Mouse (Mus musculus): Measurements from ENCODE around the gene Cd36. TPM values are rescaled to one million over a fixed set of nuclear protein-coding genes. Genes with fewer than 3 reads are reported as not detected.

The Cd36 gene
- polyA plus RNA-seq, 1 experiment from 2014 or later, result 0.75 TPM

DNA sequence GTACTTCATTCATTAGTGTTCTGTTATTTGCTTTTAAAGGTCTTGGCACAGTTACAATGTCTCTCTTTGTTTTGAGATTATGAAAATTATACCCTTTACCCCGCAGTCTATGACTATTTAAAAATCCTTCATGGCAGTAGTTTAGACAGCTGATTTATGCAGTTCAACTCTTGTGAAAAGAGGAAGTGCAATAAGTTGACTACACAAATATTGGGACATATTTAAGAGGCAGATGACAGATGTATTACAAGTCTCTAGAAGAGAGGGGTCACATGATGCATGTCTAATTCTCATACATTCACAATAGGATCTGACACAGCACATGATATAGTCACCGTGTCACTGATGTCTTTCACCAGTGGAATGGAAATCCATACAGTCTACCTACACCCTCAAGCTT, 49.1 kb downstream of the Cd36 start:
- no peak overlapping the region for H3K27ac ChIP-seq (replicated peaks; ENCODE audit: low read depth, low read length)
- no peak for ATAC-seq (ENCODE audit: insufficient number of reproducible peaks, low FRiP score, low TSS enrichment, low read depth)
- H3K27me3 ChIP-seq (ENCODE audit: control insufficient read depth, insufficient read depth, low read length), result no peaks in the 10 kb centered on the region
- H3K4me3 ChIP-seq (ENCODE audit: low read depth, low read length), result no peak overlapping the region
- 85% methylated on average over 2 of the region's 2 CpGs for WGBS
- H3K9ac ChIP-seq (ENCODE audit: low read length), result no peak overlapping the region
- DNase-seq (ENCODE audit: low spot score), result no peak
- H3K4me1 ChIP-seq (ENCODE audit: control insufficient read depth, insufficient read depth, low read length), result no peaks in the 10 kb centered on the region
- H3K9me3 ChIP-seq (ENCODE audit: control insufficient read depth, low read length), result no peaks in the 10 kb centered on the region
- H3K4me2 ChIP-seq (ENCODE audit: low read depth, severe bottlenecking), result no peak overlapping the region
- H3K36me3 ChIP-seq (ENCODE audit: control insufficient read depth, insufficient read depth, low read length), result no peaks in the 10 kb centered on the region

DNA sequence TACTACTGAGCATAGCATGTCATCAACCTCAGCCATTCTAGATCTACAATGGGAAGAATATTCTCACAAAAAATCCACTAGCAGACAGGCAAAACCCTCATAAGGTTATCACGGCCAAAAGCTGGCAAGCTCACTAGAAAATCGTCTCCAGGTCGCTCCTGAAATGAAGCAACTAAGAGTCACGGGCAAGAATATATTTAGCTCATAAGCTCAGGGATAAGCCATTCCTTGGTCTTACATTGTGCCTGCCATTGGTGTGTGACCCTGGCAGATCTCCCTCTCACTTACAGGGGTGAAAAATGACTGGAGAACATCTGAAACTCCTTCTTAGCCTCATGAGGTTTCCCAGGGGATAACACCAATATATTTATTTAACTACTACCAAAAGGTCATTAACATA, 52.2 kb downstream of the Cd36 start:
- Histone ChIP-seq H3K4me3 (ENCODE audit: low read depth, low read length) (no peak overlapping the region), H3K27me3 (ENCODE audit: control insufficient read depth, insufficient read depth, low read length) (no peaks in the 10 kb centered on the region), H3K9me3 (ENCODE audit: control insufficient read depth, low read length) (no peaks in the 10 kb centered on the region), H3K36me3 (ENCODE audit: control insufficient read depth, insufficient read depth, low read length) (no peaks in the 10 kb centered on the region), H3K27ac (replicated peaks; ENCODE audit: low read depth, low read length) (no peak overlapping the region), H3K4me2 (ENCODE audit: low read depth, severe bottlenecking) (no peak overlapping the region), H3K9ac (ENCODE audit: low read length) (no peak overlapping the region), H3K4me1 (ENCODE audit: control insufficient read depth, insufficient read depth, low read length) (no peaks in the 10 kb centered on the region)
- ATAC-seq (ENCODE audit: insufficient number of reproducible peaks, low FRiP score, low TSS enrichment, low read depth), result no peak
- 89% methylated on average over 4 of the region's 4 CpGs for WGBS
- no peak for DNase-seq (ENCODE audit: low spot score)

DNA sequence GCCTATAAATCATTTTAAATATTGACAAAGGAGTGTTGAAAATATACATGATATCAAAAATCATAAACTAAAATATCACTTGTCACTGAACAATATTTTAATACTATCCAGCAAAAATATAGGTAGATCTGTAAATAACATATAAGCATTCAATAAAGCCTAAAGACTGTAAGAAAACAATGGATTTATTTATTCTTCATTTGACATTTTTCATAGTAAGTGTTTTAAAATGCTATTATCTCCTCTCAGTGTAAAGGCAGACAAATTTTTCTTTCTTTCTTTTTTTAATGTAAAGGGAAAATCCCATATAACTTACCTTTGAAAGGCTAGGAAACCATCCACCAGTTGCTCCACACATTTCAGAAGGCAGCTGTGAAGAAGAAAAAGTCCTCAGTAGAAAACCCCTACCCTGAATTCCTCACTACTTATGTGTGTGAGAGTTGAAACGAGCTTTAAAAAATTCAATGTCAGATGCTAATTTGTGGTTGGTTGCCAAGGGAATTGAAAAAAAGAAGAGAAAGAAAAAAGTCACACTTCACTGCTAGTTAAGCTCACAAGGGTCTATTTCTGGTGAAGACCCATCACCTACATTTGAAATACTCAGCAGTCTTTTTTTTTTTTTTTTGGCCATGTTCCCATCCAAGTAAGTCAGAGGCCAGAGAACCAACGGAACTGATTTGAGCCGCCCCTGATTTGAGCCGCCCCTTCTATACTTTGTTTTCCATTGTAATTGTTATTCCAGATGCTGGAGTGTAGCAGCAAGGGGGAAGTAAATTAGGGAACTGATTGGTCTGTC, 53.1 kb downstream of the Cd36 start:
- no peaks in the 10 kb centered on the region for H3K9me3 ChIP-seq (ENCODE audit: control insufficient read depth, low read length)
- H3K4me2 ChIP-seq (ENCODE audit: low read depth, severe bottlenecking), result no peak overlapping the region
- no peaks in the 10 kb centered on the region for H3K4me1 ChIP-seq (ENCODE audit: control insufficient read depth, insufficient read depth, low read length)
- H3K36me3 ChIP-seq (ENCODE audit: control insufficient read depth, insufficient read depth, low read length), result no peaks in the 10 kb centered on the region
- no peak overlapping the region for H3K27ac ChIP-seq (replicated peaks; ENCODE audit: low read depth, low read length)
- H3K27me3 ChIP-seq (ENCODE audit: control insufficient read depth, insufficient read depth, low read length), result no peaks in the 10 kb centered on the region
- DNase-seq (ENCODE audit: low spot score), result no peak
- no peak overlapping the region for H3K4me3 ChIP-seq (ENCODE audit: low read depth, low read length)
- ATAC-seq (ENCODE audit: insufficient number of reproducible peaks, low FRiP score, low TSS enrichment, low read depth), result no peak
- WGBS, result 40% methylated on average over 4 of the region's 4 CpGs
- H3K9ac ChIP-seq (ENCODE audit: low read length), result no peak overlapping the region

DNA sequence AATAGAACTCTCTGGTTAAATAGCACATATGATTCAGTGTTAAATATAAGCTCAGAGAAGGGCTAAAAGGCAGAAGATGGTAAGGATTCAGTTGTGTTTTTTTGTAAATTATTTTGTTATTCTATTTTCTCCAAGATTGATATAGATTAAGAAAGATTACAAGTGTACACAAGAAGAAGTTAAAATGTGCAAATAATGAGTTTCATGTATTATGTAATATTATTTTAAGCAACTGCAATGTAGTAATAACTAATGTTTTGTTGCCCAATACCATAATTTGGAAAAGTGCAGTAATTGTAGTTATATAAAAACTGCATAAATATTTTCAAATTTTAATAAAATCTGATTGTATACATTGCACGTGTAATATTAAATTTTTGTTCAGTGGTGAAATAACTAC, 54.8 kb downstream of the Cd36 start:
- DNase-seq (ENCODE audit: low spot score), result no peak
- H3K27me3 ChIP-seq (ENCODE audit: control insufficient read depth, insufficient read depth, low read length), result no peaks in the 10 kb centered on the region
- no peak overlapping the region for H3K4me3 ChIP-seq (ENCODE audit: low read depth, low read length)
- H3K4me1 ChIP-seq (ENCODE audit: control insufficient read depth, insufficient read depth, low read length), result no peaks in the 10 kb centered on the region
- H3K9me3 ChIP-seq (ENCODE audit: control insufficient read depth, low read length), result no peaks in the 10 kb centered on the region
- no peak overlapping the region for H3K27ac ChIP-seq (replicated peaks; ENCODE audit: low read depth, low read length)
- no peak for ATAC-seq (ENCODE audit: insufficient number of reproducible peaks, low FRiP score, low TSS enrichment, low read depth)
- H3K9ac ChIP-seq (ENCODE audit: low read length), result no peak overlapping the region
- no peak overlapping the region for H3K4me2 ChIP-seq (ENCODE audit: low read depth, severe bottlenecking)
- no peaks in the 10 kb centered on the region for H3K36me3 ChIP-seq (ENCODE audit: control insufficient read depth, insufficient read depth, low read length)
- 92% methylated on average over 1 of the region's 1 CpGs for WGBS

DNA sequence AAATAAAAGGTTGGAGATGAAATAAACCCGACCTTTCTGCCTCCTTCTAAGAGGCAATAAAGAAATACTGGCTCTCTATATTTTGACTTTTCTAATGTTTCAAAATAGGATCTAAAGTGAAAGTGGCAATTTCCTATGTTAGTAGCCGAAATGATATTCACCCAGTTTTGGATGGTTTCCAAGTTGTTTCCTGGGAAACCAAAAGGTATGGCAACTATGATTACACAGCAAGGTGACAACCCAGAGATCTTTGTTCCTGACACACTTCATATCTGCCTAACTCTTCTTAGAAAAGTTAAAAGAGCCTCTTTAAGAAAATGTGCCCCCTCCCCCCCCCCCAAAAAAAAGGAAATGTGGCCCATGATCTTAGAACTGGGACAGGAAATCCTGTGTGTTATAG, 58.1 kb downstream of the Cd36 start:
- Histone ChIP-seq H3K9me3 (ENCODE audit: control insufficient read depth, low read length) (no peaks in the 10 kb centered on the region), H3K4me3 (ENCODE audit: low read depth, low read length) (no peak overlapping the region), H3K9ac (ENCODE audit: low read length) (no peak overlapping the region), H3K27ac (replicated peaks; ENCODE audit: low read depth, low read length) (no peak overlapping the region), H3K27me3 (ENCODE audit: control insufficient read depth, insufficient read depth, low read length) (no peaks in the 10 kb centered on the region), H3K4me1 (ENCODE audit: control insufficient read depth, insufficient read depth, low read length) (no peaks in the 10 kb centered on the region), H3K4me2 (ENCODE audit: low read depth, severe bottlenecking) (no peak overlapping the region), H3K36me3 (ENCODE audit: control insufficient read depth, insufficient read depth, low read length) (no peaks in the 10 kb centered on the region)
- ATAC-seq (ENCODE audit: insufficient number of reproducible peaks, low FRiP score, low TSS enrichment, low read depth), result no peak
- 79% methylated on average over 2 of the region's 2 CpGs for WGBS
- DNase-seq (ENCODE audit: low spot score), result no peak

DNA sequence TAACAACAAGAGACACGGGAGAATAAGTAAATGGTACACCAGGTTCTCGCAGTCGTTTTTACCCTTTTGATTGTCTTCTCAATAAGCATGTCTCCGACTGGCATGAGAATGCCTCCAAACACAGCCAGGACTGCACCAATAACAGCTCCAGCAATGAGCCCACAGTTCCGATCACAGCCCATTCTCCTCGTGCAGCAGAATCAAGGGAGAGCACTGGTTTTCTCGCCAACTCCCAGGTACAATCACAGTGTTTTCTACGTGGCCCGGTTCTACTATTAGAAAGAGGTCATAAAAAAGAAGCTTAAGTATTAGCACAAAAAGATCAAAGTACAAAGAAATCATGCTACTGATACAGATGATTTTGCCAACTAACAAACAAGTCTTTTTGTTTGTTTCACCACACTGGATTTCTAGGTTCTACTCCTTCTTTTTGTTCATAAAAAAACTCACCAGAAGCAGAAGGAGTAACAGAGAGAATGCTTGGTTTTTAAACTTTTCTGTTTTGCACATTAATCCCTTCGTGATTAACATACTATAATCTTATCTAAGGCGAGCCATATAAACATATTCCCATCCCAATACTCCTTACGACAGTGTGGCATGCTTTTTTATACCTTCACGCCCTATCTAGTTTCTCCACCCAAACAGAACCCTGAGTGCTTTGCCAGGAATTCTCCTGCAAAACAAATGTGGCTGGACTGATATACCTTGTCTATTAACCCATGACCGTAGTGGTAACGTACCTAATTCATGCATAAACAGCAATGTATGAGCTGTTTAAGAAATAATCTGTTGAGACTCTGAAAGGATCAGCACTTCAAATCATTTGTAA, 59.7 kb downstream of the Cd36 start:
- WGBS, result 83% methylated on average over 15 of the region's 15 CpGs
- Histone ChIP-seq H3K27me3 (ENCODE audit: control insufficient read depth, insufficient read depth, low read length) (no peaks in the 10 kb centered on the region), H3K27ac (replicated peaks; ENCODE audit: low read depth, low read length) (no peak overlapping the region), H3K9ac (ENCODE audit: low read length) (no peak overlapping the region), H3K9me3 (ENCODE audit: control insufficient read depth, low read length) (no peaks in the 10 kb centered on the region), H3K4me3 (ENCODE audit: low read depth, low read length) (no peak overlapping the region), H3K4me1 (ENCODE audit: control insufficient read depth, insufficient read depth, low read length) (no peaks in the 10 kb centered on the region), H3K36me3 (ENCODE audit: control insufficient read depth, insufficient read depth, low read length) (no peaks in the 10 kb centered on the region), H3K4me2 (ENCODE audit: low read depth, severe bottlenecking) (no peak overlapping the region)
- DNase-seq (ENCODE audit: low spot score) (no peak), ATAC-seq (ENCODE audit: insufficient number of reproducible peaks, low FRiP score, low TSS enrichment, low read depth) (no peak)

DNA sequence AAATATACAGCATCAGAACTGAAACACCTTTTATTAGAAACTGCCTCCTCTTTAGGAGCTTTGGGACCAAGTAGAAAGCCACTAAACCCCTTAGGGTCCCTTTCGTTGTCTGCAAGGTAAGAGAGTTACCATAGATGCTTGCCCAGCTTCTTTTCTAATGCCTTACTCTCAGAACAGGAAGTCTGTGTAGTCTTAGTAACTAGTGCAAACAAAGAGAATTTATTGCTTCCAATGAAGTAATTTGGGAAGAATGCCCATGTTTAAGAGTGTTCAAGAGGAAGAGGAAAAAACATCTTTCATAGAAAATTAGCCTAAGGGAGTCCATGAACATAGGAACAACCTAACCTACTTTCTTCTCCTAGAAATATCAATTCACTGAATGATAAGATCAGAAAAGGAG, 67.2 kb downstream of the Cd36 start:
- Histone ChIP-seq H3K27me3 (ENCODE audit: control insufficient read depth, insufficient read depth, low read length) (no peaks in the 10 kb centered on the region), H3K4me3 (ENCODE audit: low read depth, low read length) (no peak overlapping the region), H3K4me2 (ENCODE audit: low read depth, severe bottlenecking) (no peak overlapping the region), H3K9ac (ENCODE audit: low read length) (no peak overlapping the region), H3K27ac (replicated peaks; ENCODE audit: low read depth, low read length) (no peak overlapping the region), H3K36me3 (ENCODE audit: control insufficient read depth, insufficient read depth, low read length) (no peaks in the 10 kb centered on the region), H3K4me1 (ENCODE audit: control insufficient read depth, insufficient read depth, low read length) (no peaks in the 10 kb centered on the region), H3K9me3 (ENCODE audit: control insufficient read depth, low read length) (no peaks in the 10 kb centered on the region)
- no peak for ATAC-seq (ENCODE audit: insufficient number of reproducible peaks, low FRiP score, low TSS enrichment, low read depth)
- 73% methylated on average over 1 of the region's 1 CpGs for WGBS
- no peak for DNase-seq (ENCODE audit: low spot score)

DNA sequence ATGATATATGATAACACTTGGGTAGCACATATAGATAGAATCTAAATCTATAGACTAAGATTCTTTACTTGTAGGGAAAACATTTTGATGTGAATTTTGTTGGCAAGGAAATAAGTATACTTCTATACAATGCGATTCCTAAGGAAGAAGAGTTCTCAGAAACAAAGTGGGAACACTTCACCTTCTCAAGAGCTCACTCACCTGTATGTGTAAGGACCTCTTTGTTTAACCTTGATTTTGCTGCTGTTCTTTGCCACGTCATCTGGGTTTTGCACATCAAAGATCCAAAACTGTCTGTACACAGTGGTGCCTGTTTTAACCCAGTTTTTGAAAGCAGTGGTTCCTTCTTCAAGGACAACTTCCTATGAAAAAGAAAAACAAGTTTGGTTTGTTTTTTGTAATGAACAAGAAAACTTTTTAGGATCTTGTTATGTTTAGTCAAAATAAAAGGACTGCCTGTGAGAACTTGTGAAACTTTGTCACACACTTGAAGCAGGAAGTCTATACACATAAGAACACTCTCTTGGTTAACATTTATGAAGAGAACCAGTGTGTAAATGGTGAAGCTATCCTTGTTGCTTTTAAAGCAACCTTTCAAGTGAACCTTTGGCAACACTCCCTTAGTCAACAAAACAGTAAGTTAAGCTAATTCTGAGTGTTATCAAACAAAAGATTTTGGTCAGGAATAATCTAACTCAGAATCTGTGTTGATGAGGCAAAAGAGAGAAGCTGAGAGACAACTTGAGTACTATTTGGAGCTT, 68.2 kb downstream of the Cd36 start:
- Histone ChIP-seq H3K4me2 (ENCODE audit: low read depth, severe bottlenecking) (no peak overlapping the region), H3K4me1 (ENCODE audit: control insufficient read depth, insufficient read depth, low read length) (no peaks in the 10 kb centered on the region), H3K9me3 (ENCODE audit: control insufficient read depth, low read length) (no peaks in the 10 kb centered on the region), H3K4me3 (ENCODE audit: low read depth, low read length) (no peak overlapping the region), H3K27ac (replicated peaks; ENCODE audit: low read depth, low read length) (no peak overlapping the region), H3K27me3 (ENCODE audit: control insufficient read depth, insufficient read depth, low read length) (no peaks in the 10 kb centered on the region), H3K36me3 (ENCODE audit: control insufficient read depth, insufficient read depth, low read length) (no peaks in the 10 kb centered on the region), H3K9ac (ENCODE audit: low read length) (no peak overlapping the region)
- no peak for ATAC-seq (ENCODE audit: insufficient number of reproducible peaks, low FRiP score, low TSS enrichment, low read depth)
- no peak for DNase-seq (ENCODE audit: low spot score)
- WGBS, result 93% methylated on average over 2 of the region's 2 CpGs
